In the genomic region with DNA sequence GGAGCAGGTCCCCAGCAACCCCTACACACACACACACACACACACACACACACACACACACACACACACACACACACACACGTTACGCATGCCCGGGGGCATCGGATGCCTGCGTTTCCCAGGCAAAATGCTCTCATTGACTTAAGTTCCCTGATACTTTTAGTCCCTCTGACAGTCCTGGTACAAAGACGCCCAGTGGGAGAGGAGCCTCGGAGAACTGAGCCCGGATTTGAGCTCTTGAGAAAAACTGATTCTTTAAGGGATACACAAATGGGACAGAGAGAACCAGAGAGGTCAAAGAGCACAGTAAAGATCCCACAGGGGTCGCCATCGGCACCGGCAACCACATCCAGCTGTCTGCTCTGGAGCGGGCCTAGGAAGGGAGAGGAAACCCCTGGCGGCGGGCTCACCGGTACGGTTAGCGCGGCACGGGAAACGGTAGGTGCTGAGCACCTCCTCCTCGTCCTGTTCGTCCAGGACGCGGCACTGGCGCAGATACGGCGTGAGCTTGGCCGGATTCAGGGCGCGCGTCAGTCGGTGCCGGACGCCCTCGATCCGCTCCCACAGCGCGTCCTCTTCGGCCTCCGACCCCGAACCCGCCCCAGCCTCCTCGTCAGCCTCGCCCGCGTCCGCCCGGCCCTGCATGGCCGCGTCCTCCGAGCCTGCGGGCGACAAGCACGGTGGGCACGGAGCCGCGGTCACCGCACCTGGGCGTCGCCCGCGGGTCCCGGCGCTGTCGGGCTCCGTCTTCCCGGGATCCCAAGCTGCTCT, we compare ENCODE assay signal across 8 mouse cellular contexts. TPM values are rescaled to one million over a fixed set of nuclear protein-coding genes. Genes with fewer than 3 reads are reported as not detected.
A peak's percentile ranks its signal among the peaks of the same experiment; 100 is the strongest.
DNase-seq lines count a peak whose midpoint lies in the region; ATAC-seq and TF ChIP-seq lines count a peak whose summit lies in the region.

No protein-coding gene starts in this region.

- H3K9me3 ChIP-seq in lung, embryonic 15.5 days = no peaks in the 10 kb centered on the region

- H3K4me2 ChIP-seq in lung, embryonic 15.5 days = peak overlapping the region; percentile 96

- no peak for TF ChIP-seq POLR2A in embryonic fibroblast, embryonic 13.5 days (IDR thresholded peaks at IDR 0.05; ENCODE audit: low read depth, low read length)
- no peak for TF ChIP-seq POLR2A in small intestine, adult 2 months (IDR thresholded peaks at IDR 0.05; ENCODE audit: low read depth, low read length)

- H3K9ac ChIP-seq in lung, embryonic 15.5 days = peak overlapping the region; percentile 66

- peak overlapping the region; percentile 49 for H3K4me3 ChIP-seq in embryonic fibroblast, embryonic 13.5 days (ENCODE audit: insufficient read depth, low read length)
- peak overlapping the region; percentile 71 for H3K4me3 ChIP-seq in lung, embryonic 15.5 days
- peak overlapping the region; percentile 86 for H3K4me3 ChIP-seq in small intestine, adult 2 months (ENCODE audit: low read depth, low read length)

- peaks cover 16% of the 10 kb centered on the region for H3K27me3 ChIP-seq in lung, embryonic 15.5 days
- no peaks in the 10 kb centered on the region for H3K27me3 ChIP-seq in small intestine, adult 2 months (ENCODE audit: control insufficient read depth, insufficient read depth, low read length)

- no peak for TF ChIP-seq CTCF in embryonic fibroblast, embryonic 13.5 days (IDR thresholded peaks at IDR 0.05; ENCODE audit: borderline replicate concordance, insufficient read depth, low read length)
- TF ChIP-seq CTCF in small intestine, adult 2 months (IDR thresholded peaks at IDR 0.05; ENCODE audit: extremely low read depth, insufficient read length, insufficient replicate concordance, low read depth, low read length) = no peak

- ATAC-seq in lung, embryonic 15.5 days (ENCODE audit: borderline replicate concordance, extremely low read depth, low FRiP score, low TSS enrichment) = peak; percentile 3; the same call in 1 of the 2 replicates

- peaks cover 17% of the 10 kb centered on the region for H3K4me1 ChIP-seq in embryonic fibroblast, embryonic 13.5 days (ENCODE audit: control insufficient read depth, insufficient read depth, low read length)
- peaks cover 59% of the 10 kb centered on the region for H3K4me1 ChIP-seq in lung, embryonic 15.5 days
- peaks cover 30% of the 10 kb centered on the region for H3K4me1 ChIP-seq in small intestine, adult 2 months (ENCODE audit: control insufficient read depth, insufficient read depth, insufficient read length, low read length)

- WGBS in lung, embryonic 15.5 days = 4% methylated on average over 54 of the region's 67 CpGs
- WGBS in small intestine, adult 2 months = 2% methylated on average over 65 of the region's 67 CpGs

- DNase-seq in heart, adult 18-20 months = peak; percentile 57 to 67
- DNase-seq in heart, adult 9 months (ENCODE audit: low spot score in 2 of 2) = no peak
- DNase-seq in induced T-regulatory cell, adult 2 months (ENCODE audit: low read depth) = peak; percentile 60
- DNase-seq in left cerebral cortex, adult 9 months (ENCODE audit: low spot score in 2 of 2) = no peak
- DNase-seq in gastrocnemius, postnatal 25 days = no peak

- H3K27ac ChIP-seq in embryonic fibroblast, embryonic 13.5 days (ENCODE audit: insufficient read depth, low read length) = peak overlapping the region; percentile 27; the same call in 1 of the 2 replicates
- H3K27ac ChIP-seq in lung, embryonic 15.5 days = peak overlapping the region; percentile 86
- peak overlapping the region; percentile 75 for H3K27ac ChIP-seq in small intestine, adult 2 months (ENCODE audit: insufficient read depth, low read depth, low read length)

- 0 out of 2 replicates have a peak, but pooled peaks cover 3% of the 10 kb centered on the region for H3K36me3 ChIP-seq in lung, embryonic 15.5 days
- peaks cover 5% of the 10 kb centered on the region; the same call in 1 of the 2 replicates for H3K36me3 ChIP-seq in small intestine, adult 2 months (ENCODE audit: control insufficient read depth, insufficient read depth, low read length)

RNA-seq across cellular contexts. Expression of gene Card10, which starts 0.7 kb away (rescaled TPM):
- total RNA-seq in heart, adult 18-20 months (2021) = 10 to 100 TPM; 14.1 to 14.5 TPM
- polyA plus RNA-seq in embryonic fibroblast, embryonic 13.5 days (2011; ENCODE audit: insufficient read length, low read depth, missing spikeins) = 5.9 and 6.4 TPM in 2 replicates
- 7.1 and 7.6 TPM in 2 replicates for polyA plus RNA-seq in lung, embryonic 15.5 days (2015; fragmentation: Nextera tagmentation; extraction: Ambion mirVana)
- polyA plus RNA-seq in small intestine, adult 2 months (2012; rRNA removed) = 15.8 and 28.3 TPM in 2 replicates
- total RNA-seq in gastrocnemius, postnatal 25 days (2021) = 1 to 10 TPM; 6.4 to 7.8 TPM

RNA-seq across cellular contexts. Expression of gene Mfng, which starts 28.9 kb away (rescaled TPM):
- 10 to 100 TPM; 10.8 to 11.0 TPM for total RNA-seq in heart, adult 18-20 months (2021)
- polyA plus RNA-seq in embryonic fibroblast, embryonic 13.5 days (2011; ENCODE audit: insufficient read length, low read depth, missing spikeins) = not detected in 2 replicates
- polyA plus RNA-seq in lung, embryonic 15.5 days (2015; fragmentation: Nextera tagmentation; extraction: Ambion mirVana) = 42.1 and 45.0 TPM in 2 replicates
- 4.7 and 7.9 TPM in 2 replicates for polyA plus RNA-seq in small intestine, adult 2 months (2012; rRNA removed)
- total RNA-seq in gastrocnemius, postnatal 25 days (2021) = 1 to 10 TPM; 2.4 to 6.4 TPM

RNA-seq across cellular contexts. Expression of gene Cdc42ep1, which starts 40.3 kb away (rescaled TPM):
- 10 to 100 TPM; 26.3 to 27.9 TPM for total RNA-seq in heart, adult 18-20 months (2021)
- polyA plus RNA-seq in embryonic fibroblast, embryonic 13.5 days (2011; ENCODE audit: insufficient read length, low read depth, missing spikeins) = 26.1 and 30.9 TPM in 2 replicates
- polyA plus RNA-seq in lung, embryonic 15.5 days (2015; fragmentation: Nextera tagmentation; extraction: Ambion mirVana) = 105 and 109 TPM in 2 replicates
- polyA plus RNA-seq in small intestine, adult 2 months (2012; rRNA removed) = 18.9 and 26.0 TPM in 2 replicates
- total RNA-seq in gastrocnemius, postnatal 25 days (2021) = 10 to 100 TPM in 1 of 2 experiments, 1 to 10 TPM in 1; 9.3 to 10.5 TPM

RNA-seq across cellular contexts. Expression of gene Lgals2, which starts 53.2 kb away (rescaled TPM):
- not detected for total RNA-seq in heart, adult 18-20 months (2021)
- not detected in 2 replicates for polyA plus RNA-seq in embryonic fibroblast, embryonic 13.5 days (2011; ENCODE audit: insufficient read length, low read depth, missing spikeins)
- polyA plus RNA-seq in lung, embryonic 15.5 days (2015; fragmentation: Nextera tagmentation; extraction: Ambion mirVana) = 0.69 and 0.72 TPM in 2 replicates
- polyA plus RNA-seq in small intestine, adult 2 months (2012; rRNA removed) = 637 and 2,134 TPM in 2 replicates
- total RNA-seq in gastrocnemius, postnatal 25 days (2021) = not detected

Comparison
In these comparisons a context has a peak if more than half of its experiments do, and no peak if none do; other contexts are left out.
1. DNase-seq: peak in heart, adult 18-20 months (2 of 2) and induced T-regulatory cell, adult 2 months (single experiment); none in heart, adult 9 months (0 of 2), left cerebral cortex, adult 9 months (0 of 2) and gastrocnemius, postnatal 25 days (single experiment).
2. H3K27ac ChIP-seq: peak in every context shown above with its lines; median percentile 86 in lung, embryonic 15.5 days; 75 in small intestine, adult 2 months; 27 in embryonic fibroblast, embryonic 13.5 days.
3. Peak in every context shown above with its lines, with median percentiles within 50 percentile points of each other: H3K4me3 ChIP-seq.